Mouse (Mus musculus): ENCODE results near the gene Cnppd1.
A peak's percentile ranks its signal among the peaks of the same experiment; 100 is the strongest.

The Cnppd1 gene

DNA sequence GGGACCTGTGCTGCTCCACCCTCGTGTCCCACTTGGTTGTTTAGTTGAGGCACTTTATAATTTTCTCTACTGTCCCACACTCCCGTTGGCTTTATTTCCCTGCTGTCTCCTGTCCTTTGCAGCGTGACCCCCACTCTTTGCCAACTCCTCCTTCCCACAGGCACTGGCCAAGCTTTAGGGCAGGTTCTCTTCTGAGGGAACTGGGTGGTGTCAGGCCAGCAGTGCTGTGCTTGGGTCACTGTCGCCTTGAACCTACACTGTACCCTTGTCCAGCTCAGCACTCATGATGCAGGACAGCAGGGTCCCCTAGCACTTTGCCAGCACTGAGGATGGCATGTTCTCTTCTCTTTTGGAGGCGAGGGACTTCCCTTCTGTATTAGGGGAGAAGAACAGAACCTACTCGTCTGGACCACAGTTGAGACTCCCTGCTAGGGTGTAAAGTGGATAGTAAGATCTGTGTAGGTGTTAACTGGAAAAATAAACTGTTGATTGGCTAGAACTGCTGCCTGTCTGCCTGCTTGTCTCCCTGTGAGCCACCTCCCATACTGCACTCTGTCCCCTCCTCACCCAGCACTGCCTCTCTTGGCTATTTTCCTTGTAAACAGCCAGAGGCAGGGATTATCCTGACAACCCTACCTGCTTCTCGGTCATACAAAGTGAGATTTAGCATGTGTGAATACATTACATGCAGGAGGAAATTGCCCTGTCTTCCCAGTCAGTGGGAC is 5.1 kb upstream of the Cnppd1 start:
- no peak for DNase-seq (ENCODE audit: low spot score)

DNA sequence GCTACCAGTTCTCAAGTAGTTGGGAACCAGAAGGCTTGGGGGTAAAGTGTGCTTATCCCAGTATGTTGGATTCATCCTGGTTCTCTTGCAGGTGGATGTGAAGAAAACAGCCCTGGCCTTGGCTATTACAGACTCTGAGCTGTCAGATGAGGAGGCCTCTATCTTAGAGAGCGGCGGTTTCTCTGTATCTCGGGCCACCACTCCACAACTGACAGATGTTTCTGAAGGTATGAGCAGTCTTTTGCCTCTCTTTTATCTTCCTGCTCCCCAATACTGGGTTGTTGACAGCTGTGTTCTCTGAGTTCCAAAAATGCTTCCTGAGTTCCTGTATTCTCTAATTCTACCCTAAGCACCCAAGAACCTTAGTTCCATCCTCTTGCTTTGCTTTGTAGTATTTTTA is 3.1 kb upstream of the Cnppd1 start:
- DNase-seq (ENCODE audit: low spot score) = no peak

DNA sequence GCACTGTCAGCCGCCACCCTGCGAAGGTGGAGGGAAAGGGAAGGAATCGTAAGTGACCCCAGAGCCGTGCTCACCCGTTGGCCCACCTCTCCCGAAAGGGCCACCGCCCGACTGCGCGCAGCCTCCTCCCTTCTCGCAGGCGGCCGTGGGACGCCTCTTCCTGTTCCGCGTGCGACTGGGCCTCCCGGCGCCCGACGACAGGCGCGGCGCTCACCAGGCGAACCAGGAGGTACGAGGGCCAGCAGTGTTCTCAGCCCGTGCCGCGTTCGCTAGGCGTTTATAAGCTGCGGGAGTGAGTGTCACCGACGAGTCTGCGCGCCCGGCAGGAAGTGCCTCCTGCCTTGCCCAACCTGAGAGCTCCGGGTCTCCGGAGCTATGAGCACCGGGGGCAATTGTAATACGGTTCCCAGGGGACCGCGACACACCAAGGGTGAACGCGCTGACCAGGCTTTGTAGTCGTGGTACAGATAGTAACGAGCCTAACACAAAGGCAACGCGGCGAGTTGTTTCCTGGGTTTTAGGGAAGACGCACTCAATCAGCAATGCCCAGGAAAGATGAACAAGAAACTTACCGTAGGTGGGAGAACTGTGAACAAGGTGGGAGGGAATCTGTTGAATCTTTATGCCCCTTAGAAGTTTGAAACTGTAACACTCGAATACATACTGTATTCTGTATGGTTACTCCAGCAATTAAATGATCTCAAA is 873 bp downstream of the Cnppd1 start:
- DNase-seq (ENCODE audit: low spot score) = peak; percentile 64

DNA sequence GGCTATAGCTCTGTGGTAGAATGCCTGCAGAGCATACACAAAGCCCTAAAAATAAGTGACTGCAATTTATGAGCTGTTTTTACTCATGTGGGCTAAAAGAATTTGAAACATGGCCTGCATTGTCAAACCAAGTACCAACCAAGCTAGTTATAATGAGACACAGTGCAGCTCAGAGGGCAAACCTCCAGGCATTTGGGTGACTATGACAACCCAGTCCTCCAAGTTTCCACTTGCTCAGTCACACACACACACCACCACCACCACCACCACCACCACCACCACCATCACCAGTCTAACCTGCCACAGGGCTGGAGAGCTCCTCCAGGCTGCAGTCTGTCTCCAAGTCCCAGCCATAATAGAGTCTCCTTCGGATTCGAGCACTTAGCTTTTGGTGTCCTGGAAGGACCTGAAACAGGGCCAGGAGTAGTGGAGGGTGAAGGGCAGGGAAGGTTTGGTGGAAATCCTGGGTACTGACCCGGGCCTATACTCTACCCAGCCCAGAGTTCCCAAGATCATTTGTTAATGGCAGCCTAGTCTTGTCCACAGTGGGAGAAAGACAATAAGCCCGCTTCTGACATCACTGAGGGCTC is 1.8 kb downstream of the Cnppd1 start:
- DNase-seq (ENCODE audit: low spot score) = no peak

DNA sequence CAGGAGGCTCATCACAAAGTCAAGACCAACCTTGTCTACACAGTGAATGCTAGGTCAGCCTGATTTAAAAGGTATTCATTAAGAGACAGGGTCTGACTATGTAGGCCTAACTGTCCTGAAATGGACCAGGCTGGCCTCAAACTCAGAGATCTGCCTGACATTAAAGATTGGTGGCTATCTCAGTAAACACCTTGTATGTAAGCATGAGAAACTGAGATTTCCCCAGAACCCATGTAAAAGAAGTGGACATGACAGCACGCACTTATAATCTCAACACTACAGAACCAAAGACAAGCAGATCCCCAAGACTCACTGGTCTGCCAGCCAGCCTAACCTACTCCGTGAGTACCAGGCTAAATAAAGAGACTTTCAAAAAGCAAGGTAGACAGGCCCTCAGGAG is 4.1 kb downstream of the Cnppd1 start:
- DNase-seq (ENCODE audit: low spot score) = no peak

DNA sequence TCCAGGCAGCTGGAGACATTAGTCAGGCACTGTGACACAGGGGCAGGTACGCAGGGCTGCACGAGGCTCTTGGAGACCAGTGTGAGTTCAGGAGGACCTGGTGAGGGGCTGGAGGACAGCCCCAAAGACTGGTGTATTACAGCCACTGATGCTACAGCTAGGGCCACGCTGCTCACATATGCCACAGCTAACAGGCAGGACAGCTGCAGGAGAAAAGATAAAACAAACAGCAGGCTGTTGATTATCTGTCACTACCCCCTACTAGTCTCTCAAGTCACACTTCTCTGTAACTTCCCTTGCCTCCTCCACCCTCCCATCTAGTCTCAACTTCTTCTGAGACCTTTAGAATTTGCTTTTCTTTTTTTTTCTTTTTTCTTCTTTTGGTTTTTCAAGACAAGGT is 5.8 kb downstream of the Cnppd1 start:
- no peak for DNase-seq (ENCODE audit: low spot score)

DNA sequence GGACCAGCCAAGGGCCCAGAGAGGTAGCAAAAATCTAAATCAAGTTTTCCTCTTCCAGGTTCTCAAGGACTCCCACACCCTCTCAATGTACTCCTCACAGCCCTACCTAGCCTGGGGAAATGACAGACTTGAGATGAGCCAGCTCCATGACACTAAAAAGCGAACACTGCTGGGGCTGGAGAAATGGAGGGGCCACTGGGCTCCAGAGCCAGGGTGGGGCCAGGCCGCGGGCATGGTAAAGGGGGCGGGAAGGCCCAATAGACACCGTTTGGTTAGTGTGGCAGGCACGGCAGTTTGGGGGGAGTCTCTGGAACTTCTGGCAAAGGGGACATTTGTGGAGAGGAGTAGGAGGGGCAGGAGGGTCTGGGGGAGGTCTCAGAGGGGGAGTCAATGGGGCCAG is 6.2 kb downstream of the Cnppd1 start:
- DNase-seq (ENCODE audit: low spot score) = no peak

DNA sequence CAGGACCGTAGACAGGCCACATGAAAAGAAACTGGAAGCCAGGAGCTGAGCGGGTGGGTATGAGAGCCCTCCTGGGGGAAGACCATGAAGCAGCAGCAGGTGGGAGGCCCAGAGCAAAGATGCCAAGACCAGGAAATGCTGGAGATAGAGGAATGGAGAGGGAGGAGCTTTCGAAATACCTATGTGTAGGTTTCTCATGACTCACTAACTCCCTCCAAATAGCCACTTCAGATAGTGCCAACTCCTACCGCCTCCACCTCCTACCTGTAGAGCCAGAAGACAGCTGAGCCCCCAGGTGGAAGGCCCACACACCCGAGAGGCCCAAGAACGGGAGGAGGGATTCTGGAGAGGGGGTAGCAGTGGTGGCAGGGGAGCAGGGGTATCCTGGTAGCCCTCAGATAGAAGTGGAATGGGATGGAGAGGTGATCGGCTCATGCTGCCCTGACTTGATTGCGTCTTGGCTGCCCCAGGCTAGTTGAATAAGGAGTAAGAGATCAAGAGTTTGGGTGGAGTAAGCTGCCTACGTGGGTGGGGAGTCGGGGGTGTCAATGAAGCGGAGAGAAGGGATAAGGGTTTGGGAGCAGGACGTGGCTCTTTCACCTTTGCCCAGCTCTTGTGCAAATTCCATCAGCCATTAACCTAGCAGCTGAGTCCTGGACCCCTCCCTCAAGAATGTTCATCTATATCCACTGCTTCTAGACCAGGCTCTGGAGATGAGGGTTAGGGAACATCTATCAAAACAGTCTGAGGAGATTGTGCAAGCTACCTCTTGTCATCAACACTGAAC is 8.9 kb downstream of the Cnppd1 start, which contains the start of gene Slc23a3:
TSS of gene Slc23a3 (minus strand) at position 470 of the 787 bp plus-strand sequence.
- no peak for DNase-seq (ENCODE audit: low spot score)

DNA sequence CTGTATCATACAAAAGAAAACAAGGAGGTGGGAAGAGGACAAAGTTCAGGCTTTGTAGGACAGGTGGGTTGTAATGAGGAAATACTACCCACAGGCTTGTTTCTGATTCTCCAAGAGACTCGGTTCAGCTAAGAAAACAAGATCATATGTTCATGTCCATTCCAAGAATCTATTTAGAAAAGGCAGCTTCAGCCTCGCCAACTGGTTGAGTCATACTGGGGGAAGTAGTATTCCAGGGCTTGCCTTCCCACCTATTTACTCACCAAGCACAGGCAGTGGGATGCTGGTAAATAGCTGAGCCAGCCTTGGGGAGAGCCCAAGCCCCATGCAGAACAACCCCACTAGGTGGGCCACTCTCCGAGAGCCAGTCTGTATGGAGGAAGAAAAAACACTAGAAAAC is 13.9 kb downstream of the Cnppd1 start:
- DNase-seq (ENCODE audit: low spot score) = no peak

DNA sequence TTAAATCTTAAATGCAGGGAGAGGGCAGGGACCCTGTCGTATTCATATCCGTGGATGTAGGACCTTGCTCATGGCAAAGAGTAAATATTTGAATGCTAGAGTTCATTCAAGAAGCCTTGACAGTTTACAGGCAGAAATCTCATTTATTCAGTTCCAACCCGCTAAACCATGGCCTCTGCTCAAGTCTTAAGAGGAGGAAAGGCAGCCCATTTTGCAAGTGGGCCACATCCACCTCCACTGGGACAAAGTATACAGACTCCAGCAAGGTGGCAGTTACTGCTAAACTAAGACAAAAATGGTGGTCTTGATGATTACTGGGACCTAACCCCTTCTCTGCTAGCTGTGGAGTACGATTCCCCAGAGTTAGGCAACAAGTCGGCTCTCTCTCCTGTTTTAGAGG is 17.1 kb downstream of the Cnppd1 start:
- DNase-seq (ENCODE audit: low spot score) = no peak

DNA sequence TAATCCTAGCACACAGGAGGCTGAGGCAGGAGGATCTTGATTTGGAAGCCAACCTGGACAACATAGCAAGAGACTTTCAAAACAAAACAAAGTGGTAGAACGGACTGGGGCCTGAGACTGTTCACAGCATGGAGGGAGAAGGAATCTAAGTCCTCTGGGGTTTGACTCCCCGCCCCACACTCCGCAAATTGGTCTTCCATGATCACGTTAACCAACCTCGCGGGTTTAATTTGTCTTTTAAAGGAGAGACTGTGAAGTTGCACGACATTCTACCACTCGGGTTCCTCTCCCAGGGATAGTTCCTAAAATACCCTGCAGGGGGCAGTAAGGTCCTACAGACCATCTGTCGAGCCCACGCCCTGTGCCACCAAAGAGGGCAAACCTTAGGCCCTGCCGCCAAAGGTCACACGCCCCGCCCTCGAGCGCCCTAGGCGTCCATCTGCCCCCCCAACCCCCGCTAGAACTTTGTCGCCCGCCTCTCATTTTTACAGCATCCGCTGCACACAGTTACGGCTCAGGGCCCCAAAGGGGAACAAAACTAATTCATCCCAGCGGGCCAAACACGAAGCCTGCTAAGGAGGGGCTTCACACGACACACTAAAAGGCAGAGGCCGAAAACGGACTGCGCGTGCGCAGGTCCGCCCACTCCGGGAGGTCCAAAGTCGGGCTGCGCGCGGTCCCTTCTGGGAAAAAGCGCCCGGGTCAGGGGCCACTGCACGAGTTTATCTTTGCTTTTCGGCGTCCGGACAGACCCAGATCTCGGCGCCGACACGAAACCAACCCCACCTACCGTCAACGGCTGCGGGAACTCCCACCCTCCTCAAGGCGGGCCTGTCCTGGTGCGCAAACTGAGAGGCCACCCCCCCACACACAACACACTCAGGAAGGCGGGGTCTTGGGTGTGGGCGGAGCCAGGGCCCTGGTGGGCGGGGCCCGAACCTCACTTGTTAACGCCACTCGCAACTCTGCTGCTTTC is 17.9 kb downstream of the Cnppd1 start, which contains the start of gene Nhej1:
TSS of gene Nhej1 (minus strand) at position 855 of the 976 bp plus-strand sequence.
- peak; percentile 95 for DNase-seq (ENCODE audit: low spot score)

DNA sequence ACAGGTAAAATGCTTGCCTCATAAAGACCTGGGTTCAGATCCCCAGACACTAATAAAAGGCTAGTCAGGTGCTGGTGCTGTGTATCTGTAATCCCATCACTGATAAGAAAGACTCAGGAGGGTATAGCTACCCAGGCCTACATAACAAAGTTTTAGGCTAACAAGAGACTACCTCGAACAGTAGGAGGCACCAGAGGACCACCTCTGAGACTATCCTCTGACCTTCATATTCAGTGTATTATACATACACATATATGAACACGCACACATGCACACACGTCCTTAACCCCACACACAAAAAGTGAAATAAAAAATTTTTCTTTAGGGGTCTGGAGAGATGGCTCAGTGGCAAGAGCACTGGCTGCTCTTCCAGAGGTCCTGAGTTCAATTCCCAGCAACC is 20.3 kb downstream of the Cnppd1 start:
- DNase-seq (ENCODE audit: low spot score) = no peak
